Mouse (Mus musculus) embryo, embryonic 11 days (tissue): Measurements from ENCODE around the gene Ptprh.
A peak's percentile ranks its signal among the peaks of the same experiment; 100 is the strongest.

Experiments used
- DNase-seq: peaks from one replicate; pipeline ENCODE4 v3.0.0-alpha.2; 2015

Gene Ptprh

DNA sequence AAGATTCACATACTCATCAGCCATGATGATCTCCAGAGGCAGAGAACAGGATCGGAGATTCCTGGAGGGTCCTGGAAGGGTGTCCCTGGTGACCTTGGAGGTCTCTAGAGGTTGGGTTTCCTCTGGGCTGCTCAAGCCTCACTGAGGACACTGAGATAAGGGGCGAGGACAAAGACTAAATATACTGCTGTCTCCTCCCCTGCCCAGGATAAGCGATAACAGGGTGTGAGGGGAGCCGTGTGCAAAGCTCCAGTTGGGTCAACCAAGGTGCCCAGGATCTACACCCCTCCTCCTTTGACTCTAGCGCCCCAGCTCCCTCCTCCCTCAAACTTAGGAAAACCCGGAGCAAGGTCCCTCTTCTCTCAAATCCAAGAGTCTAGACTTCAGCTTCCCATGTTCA, 81.5 kb downstream of the Ptprh start:
- DNase-seq = no peak

DNA sequence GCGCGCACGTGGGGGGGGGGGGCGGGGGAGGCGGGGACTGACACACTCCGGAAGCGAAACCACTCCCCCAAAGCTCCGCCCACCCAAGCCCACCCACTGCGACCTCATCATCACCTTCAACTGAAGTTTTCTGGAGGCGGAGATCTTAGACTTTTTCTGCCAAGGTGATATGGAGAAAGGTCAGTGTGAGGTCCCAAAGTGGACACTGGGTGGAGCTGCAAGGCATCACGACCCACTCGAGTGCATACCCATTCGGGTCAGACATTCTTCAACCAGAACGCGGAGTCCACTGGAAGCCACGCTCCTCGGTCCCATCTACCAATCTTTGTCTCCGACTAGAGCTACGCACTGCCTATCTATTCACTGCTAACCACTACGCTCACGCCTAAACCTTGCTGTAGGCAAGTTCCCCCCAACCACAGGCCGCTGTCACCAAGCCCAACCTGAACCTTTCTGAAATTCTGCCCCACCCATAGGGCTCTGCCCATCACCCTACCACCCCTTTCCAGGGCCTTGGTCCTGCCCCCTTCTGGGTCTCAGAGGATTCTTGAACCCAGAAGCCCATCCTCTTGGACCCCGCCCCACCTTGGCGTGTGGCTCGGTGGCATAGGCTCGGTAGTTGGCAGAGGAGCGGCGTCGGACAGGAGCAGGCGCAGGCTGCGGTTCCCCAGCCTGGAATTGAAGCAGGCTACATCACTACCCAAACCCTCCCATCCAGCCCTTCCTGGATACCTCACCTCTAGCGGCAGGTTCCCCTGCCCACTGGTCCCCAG, 82.4 kb downstream of the Ptprh start:
- peak; percentile 44 for DNase-seq

DNA sequence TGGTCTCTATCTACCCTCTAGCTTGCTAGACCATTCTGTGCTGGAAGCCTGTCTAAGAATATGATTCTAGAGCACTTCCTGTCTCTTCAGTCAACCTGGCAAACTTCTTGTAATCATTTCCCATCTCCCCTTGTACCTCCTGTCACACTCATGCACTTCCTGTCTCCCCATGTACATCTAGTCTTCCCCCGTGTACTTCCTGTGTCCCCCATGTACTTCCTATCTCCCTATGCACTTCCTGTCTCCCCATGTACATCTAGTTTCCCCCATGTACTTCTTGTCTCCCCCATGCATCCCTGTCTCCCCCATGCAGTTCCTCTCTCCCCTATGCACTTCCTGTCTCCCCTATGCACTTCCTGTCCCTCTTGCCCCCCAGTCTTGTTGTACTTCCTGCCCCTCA, 85.4 kb downstream of the Ptprh start:
- no peak for DNase-seq

DNA sequence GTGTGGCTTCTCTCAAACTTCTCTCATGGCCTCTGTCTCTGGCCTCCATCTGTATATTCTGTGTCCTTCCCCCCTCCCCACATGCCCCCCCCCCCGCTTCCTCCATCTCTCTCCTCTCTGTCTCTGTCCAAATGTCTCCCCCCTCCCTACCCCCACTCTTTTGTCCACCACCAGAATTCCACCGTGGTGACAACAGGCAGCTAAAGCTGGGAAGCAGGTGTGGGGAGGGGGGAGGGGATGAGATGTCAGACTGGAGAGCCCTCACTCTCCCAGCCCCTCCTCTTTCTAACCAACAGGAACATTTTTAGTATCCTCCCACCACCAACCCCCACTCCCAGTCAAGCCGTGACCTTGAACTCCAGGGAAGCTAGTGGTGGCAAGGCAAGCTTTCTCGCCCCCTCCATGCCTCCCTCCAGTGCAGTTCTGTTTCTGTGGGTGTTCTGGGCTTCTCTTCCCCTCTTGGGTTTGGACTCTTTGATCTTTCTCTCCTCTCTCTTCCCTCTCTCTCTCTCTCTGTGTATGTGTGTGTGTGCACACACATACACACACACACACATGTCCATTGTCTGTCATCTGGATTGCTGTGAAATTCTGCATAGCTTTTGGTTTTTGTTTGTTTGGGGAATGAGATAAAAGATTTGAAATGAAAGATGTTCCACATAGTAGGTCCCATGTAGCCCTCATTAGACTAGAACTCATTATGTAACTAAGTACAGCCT, 87.3 kb downstream of the Ptprh start, which contains the start of gene Tnnt1:
Gene Tnnt1 (minus strand): TSS at position 51 of the 719 bp plus-strand sequence.
- peak; percentile 60 for DNase-seq

DNA sequence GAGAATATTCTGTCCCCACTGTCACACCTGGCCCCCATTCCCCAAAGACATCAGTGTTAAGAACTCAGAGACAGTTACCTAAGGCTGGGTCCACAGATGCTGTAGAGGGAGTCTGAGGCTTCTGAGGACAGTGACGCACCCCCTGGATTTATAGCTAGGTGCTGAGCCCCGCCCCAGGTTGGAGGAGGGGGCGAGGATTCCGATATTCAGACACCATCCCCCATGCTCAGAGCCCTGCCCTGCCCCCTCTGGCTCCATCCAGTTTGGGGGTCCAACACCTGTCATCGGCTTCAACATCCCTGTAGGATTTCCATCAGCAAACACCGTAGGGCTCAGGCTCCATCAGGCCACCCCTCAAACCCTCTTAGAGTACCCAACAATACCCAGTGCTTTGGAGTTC, 88.0 kb downstream of the Ptprh start:
- no peak for DNase-seq

DNA sequence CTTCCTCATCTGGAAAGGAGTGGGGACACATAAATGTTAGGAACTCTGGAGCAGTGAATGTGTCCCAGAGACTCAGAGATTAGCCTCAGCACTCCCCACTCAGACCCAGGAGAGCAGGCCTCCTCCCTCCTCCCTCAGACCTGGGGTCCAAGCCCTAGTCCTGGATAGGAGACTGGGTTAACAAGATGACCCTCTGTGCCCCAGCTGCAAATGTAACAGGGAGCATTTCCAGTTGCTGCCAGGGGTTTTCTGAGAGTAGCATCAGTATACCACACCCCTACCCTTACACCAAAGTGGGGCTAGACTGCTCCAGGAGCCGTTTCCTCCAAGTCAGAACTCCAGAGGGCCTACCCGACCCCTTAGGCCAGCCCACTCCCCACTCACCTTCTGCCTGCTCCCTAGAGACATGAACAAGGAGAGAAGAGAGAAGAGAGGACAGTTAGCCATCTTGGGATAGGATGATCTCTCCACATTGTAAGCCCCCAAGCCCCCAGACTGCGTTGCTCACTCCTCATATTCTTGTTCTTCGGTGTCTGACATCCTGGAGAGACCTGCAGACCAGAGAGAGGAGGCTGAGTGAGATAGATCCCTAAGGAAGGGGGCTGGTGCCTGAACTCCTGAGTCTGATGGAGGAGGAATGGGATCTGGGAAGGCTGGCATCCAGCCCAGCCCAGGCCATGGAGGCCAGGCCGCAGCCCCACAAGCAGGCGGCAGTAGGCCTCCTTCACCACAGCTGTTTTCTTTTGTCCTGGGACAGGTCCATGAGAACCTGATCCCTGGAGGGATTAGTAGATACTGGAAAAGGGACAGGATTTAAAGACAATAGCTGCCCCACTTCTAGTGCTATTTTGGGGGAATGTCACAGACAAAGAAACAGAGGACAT, 89.8 kb downstream of the Ptprh start:
- DNase-seq = no peak

DNA sequence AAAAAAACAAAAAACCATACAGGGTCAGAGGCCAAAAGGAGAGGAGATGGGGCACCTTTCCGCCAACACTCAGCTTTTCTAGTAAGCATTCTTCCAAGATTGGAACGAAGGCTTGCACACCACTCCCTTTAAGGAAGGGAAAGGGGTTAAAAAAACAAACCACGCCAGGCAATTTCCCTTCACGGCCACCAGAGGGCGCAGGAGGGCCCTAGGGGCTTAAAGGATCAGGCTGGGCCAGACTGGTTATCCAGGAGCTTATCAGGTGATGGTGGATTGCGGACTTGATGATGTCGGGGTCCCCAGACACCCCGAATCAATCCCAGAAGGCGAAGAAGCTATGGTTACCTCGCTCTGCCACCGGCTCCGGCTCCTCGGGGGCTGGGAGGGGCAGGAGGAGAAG, 90.6 kb downstream of the Ptprh start:
- peak; percentile 68 for DNase-seq

DNA sequence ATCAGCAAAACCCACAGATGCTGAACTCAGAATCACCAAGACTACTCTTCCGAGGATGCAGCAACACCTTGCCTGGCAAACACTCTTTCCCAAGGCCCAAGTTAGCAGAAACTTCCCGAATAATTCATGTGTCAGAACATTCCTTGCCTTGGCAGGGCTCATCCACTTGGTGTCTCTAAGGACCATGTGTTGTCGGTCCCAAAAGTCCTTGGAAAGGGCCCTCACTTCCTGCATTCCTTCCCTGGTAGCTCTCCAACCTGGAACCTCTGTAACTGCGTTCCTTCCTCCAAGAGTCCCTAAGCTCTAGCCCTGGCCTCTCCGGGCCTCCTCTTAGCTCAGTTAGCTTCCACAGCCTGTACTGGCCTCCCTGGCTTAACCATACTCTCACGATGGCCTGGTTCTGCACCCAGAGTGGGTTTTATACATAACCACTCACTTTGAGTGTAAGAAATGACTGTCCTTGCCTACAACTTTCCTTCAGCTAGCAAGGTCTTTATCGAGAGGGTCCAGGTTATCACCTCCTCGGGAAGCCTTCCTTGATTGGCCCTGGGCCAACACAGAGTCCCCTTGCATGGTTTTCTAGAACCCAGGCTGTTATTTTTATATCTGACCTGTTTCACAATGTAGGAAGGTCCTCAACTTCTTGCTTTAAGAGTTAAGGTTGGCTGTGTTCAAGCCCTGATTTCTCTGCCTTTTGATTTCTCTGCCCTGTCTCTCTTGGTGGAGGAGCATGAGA, 92.2 kb downstream of the Ptprh start:
- no peak for DNase-seq

DNA sequence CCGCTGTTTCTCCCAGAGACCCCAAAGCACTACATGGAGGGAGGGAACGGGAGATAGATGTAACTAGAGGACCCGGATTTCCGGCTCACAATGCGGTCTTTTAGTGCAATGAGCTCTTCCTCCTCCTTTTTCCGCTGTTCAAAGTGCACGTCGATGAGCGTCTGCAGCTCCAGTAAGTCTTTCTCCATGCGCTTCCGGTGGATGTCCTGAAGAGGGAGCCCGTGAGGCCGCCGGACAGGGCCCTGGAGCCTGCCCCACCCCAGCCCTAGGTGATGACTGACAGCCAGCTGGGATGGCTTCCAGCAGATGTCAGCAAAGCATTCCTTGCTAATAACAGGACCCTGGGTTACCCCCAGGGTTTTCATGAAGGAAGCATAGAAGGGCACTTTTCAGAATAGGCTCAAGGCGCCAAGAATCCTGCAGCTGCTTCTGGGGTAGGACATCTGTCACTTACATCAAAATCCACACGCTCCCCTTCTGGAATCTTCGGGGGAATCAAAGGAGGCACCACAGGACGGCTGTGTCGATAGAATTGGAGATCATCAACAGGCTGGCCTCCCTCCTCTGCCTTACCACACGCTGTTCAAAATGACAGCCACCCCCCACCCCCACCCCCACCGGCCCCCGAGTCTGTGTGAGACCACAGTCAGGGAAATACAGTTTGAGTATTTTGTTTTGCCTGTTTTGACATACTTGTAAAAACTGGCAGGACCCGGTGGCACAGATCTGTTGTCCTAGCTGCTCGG, 93.8 kb downstream of the Ptprh start:
- DNase-seq = peak; percentile 86

DNA sequence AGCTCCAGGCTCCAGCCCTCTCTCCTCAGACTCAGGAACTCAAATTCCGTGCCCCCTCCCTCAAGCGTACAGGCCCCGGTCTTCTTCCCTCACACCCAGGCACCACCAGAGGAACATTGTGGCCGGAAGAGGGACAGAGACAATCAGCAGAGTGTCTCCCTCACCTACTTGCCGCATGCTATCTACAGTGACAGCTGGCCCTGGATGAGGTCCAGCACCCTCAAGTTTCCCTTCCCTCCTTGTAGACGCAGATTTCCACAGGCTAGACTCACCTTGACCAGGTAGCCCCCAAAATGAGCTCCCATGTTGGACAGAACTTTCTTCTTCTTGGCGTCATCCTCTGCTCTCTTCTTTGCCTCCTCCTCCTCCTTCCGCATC, 95.1 kb downstream of the Ptprh start:
- no peak for DNase-seq

DNA sequence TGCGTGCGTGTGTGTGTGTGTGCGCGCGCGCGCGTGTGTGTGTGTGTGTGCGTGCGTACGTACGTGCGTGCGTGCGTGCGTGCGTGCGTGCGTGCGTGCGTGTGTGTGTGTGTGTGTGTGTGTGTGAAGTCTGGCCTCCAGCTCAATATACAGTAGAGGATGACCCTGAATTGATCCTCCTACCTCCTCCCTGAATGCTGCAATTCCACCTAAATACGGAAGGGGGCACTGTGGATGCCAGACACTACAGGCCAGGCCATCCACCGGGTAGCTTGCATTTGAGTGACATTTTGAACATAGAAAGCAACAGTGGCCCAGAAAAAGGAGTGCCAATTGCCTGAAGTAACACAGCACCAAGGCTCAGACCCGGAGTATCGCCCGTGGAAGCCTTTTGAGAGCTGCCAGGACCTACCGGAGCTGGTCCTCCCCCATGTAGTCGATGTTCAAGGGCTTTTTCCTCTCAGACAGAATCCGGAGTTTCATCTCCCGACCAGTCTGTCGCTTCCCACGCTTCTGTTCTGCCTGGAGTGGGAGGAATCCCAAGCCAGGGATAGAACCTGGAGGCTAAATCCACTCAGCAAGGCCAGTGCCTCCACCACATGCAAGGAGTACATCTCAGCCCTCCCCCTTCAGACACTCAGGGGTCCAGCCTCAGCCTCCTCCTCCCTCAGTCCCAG, 95.6 kb downstream of the Ptprh start:
- DNase-seq = no peak

DNA sequence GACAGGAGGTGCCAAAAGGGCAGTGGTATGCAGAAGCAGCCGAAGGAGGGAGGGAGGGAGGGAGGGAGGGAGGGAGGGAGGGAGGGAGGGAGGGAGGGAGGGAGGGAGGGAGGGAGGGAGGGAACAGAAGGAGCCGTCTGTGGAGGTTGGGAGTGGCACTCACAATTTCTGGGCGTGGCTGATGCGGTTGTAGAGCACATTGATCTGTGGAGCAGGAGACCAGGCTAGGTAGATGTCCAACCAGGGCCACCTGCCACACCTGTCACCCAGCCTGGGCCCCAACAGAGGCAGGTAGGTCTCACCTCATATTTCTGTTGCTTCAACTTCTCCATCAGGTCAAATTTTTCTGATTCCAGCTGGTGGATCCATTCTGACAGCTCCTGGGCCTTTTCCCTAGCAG, 96.6 kb downstream of the Ptprh start:
- DNase-seq = no peak

DNA sequence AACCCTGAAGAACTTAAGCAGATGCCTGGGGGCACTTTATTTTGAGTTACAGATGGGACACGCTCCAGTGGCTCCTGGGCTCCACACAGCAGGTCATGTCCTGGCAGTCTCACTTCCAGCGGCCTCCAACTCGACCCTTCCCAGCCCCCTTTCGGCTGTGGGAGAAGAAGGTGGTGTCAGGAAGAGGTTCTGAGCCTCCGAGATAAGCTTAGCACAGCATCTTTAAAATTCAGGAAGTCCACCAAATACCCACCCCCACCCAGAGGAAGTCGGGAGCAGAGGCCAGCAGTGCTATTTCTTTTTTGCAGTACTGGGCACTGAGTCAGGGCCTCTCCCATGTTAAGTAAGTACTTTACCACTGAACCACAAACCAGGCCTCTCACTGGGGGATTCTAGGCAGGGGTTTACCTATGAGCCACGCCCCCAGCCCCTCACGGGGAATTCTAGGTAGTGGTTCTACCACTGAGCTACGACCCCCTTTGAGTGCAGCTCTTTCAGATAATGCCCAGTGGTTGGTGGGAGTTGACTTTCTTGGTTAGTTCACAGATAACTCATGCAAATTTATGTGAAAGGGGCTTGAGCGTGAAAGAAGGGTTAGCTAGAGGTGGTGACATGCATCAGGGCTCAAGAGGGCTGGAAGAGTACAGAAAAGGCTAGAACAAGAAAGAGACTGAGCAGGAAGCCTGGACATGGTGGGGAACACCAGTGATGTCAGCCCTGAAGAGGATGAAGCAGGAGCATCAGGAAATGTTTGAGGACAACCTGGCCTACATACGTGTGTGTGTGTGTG, 99.0 kb downstream of the Ptprh start:
- DNase-seq = no peak

DNA sequence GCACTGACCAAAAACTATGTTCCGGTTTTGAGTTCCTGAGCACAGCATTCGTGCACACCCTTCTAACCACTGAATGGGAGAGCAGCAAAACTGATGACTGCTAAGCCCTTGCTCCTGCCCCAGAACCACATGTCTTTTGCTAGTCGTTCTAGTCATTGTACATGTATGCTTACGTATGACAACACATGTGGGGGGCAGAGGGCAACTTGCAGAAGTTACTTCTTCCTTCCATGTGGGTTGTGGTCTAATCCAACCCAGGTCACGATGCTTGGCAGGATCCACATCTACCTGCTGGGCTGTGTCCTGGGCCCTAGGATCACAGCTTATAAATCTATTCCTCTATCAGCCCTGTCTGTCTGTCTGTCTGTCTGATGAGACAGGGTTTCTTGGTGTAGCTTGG, 100.0 kb downstream of the Ptprh start:
- no peak for DNase-seq

DNA sequence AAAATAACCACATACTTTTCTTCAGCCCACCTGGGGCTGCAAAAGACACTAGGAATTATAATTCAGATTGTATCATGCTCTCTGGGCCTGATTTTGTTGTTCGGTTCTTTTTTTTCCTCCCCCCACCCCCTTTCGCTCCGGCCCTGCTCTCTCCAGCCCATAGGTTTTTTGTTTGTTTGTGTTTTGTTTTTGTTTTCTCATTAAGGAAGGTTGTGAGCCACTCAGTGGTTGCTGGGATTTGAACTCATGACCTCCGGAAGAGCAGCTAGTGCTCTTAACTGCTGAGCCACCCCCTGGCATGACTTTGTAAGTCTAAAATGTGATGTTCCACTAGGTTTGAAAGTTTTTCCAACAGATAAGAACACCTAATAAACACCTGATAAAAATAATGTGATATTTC, 100.7 kb downstream of the Ptprh start:
- no peak for DNase-seq

DNA sequence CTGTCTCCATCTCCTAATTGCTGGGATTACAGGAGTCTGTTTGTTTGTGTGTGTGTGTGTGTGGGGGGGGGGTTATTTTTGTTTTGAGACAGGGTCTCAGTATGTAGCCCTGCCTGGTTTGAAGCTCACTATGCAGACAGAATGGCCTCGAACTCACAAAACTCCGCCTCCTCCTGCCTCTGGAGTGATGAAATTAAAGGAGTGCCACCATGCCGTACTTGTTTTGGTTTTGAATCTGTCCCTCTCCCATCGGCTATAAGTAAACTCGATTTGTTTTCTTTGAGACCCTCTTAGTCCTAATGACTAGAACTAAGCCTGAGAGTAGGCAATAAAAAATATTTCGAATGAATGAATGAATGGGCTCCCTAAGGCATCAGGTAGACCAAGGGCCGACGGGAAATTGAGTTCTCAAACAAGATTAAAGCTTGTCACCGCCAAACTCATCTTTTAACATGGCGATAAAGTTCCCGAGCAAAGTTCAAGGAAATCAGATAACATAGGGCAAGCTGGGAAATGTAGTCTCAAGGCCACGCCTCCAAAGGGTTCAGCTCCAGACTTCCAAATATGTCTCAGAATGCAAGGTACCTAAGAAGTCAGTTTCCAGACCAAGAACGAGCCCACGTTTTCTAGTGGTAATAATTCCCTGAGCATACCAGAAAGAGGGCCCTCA, 101.3 kb downstream of the Ptprh start:
- peak; percentile 75 for DNase-seq

DNA sequence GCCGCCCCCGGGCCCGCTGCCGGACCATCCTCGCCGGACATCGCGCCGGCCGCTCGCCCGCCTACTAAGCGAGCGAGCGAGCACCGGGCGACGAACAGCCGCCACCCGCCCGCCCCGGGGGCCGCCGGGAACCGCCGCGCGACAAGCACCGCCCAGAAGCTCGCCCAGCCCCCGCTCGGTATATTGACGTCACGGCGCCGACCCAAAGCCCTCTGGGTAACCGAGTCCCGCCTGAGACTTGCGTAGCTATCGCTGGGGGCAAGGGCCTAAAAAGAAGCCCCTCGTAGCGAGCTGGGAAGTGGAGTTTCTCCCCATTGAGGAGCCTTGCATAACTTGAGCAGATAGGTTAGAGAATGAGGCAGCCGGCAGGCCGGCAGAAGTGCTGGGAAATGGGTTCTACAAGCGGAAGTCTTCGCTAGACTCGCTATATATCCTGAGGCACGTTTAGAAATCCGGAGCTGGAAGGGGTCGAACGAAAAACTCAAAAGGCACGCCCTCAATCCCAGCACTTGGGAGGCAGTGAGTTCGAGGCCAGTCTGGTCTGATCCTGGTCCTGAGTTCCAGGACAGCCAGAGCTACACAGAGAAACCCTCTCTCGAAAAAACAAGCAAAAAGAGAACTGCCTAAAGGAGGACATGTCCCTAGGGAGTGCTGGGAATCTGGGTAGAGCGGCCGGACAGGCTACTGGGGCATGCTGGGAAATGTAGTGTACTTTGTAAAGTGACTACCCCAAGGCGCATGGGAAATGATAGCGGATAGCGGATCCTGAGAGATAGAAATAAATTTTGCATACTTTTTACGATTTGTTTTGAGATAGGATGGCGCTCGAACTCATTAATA, 102.1 kb downstream of the Ptprh start, which contains the start of gene Ppp1r12c:
Gene Ppp1r12c (minus strand): TSS at position 123 of the 840 bp plus-strand sequence.
- peak; percentile 95 for DNase-seq

DNA sequence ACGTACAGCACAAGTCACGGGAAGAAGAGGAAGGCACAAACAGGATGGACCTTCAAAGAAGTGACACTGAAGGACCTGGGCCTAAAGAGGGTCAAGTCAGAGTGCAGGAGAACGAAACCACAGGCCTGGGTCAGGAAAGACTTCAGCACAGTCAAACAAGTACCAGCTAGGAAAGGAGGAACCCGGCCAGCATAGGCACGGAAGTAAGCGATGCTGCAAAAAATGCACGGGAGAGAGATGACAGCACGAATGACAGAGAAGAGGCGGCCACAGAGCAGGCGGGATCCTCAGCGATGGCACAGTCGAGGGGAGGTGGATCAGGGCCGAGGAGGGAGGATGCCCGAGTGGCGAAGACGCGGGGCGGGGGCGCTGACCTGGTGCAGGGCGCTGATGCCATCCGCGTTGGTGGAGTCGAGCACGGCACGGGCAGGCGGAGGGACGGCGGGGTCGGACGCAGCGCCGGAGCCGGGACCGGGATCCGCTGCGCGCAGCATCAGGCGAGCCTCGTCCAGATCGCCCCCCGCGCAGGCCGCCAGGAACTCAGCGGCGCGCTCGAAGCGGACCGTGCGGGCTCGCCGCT, 102.9 kb downstream of the Ptprh start:
- DNase-seq = no peak

DNA sequence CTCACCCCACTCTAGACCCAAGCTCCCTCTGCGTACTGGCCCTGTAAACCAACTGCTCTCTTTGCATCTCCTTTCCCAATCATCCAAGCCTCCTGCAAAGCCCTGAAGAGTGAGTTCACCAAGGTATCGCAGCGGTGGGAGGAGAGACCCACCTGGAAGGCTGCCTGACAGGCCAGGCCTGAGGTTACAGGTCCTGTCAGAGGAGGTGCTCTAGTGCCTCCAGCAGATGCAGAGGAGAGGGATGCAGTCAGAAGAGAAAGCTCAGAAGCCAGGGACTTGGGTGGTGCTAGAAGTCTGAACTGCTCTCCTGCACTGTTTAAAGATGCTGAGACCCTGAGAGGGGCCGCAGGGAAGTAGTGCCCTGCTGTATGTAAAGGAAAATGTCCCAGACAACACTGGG, 104.8 kb downstream of the Ptprh start:
- DNase-seq = no peak
